Mouse (Mus musculus): ENCODE data around the gene Ptprd. TPM values are rescaled to one million over a fixed set of nuclear protein-coding genes. Genes with fewer than 3 reads are reported as not detected.

Gene Ptprd
- polyA plus RNA-seq, 1 experiment from 2014 or later = 145 TPM

- WGBS = 78% methylated on average over 4 of the region's 4 CpGs
- H3K9ac ChIP-seq (replicated peaks; ENCODE audit: low read depth, low read length) = no peak overlapping the region
- no peak for ATAC-seq (ENCODE audit: low read depth)
- H3K36me3 ChIP-seq (ENCODE audit: control insufficient read depth, insufficient read depth, low read length) = no peaks in the 10 kb centered on the region
- H3K4me3 ChIP-seq (ENCODE audit: low read depth, low read length) = no peak overlapping the region
- H3K27ac ChIP-seq (ENCODE audit: low read depth, low read length) = no peak overlapping the region
- 0 out of 2 replicates have a peak, but pooled peaks cover 3% of the 10 kb centered on the region for H3K4me1 ChIP-seq (ENCODE audit: control insufficient read depth, insufficient read depth, low read length)
- no peaks in the 10 kb centered on the region for H3K27me3 ChIP-seq (ENCODE audit: control insufficient read depth, insufficient read depth, low read length)
- H3K9me3 ChIP-seq (ENCODE audit: control insufficient read depth, low read length) = no peaks in the 10 kb centered on the region
- H3K4me2 ChIP-seq (ENCODE audit: low read depth, low read length) = no peak overlapping the region
These were observed 1797.2 kb downstream of the Ptprd start for GRCm38 (mm10) chr4:76414591-76414990.

GRCm38 (mm10) chr4:76410053-76410452 is 1801.7 kb downstream of the Ptprd start:
- 13% methylated on average over 2 of the region's 2 CpGs for WGBS

GRCm38 (mm10) chr4:76409159-76409558 is 1802.6 kb downstream of the Ptprd start:
- H3K27ac ChIP-seq (ENCODE audit: low read depth, low read length) = no peak overlapping the region
- no peaks in the 10 kb centered on the region for H3K9me3 ChIP-seq (ENCODE audit: control insufficient read depth, low read length)
- H3K4me1 ChIP-seq (ENCODE audit: control insufficient read depth, insufficient read depth, low read length) = no peaks in the 10 kb centered on the region
- no peak for ATAC-seq (ENCODE audit: low read depth)
- no peaks in the 10 kb centered on the region for H3K36me3 ChIP-seq (ENCODE audit: control insufficient read depth, insufficient read depth, low read length)
- no peak overlapping the region for H3K4me3 ChIP-seq (ENCODE audit: low read depth, low read length)
- H3K9ac ChIP-seq (replicated peaks; ENCODE audit: low read depth, low read length) = no peak overlapping the region
- WGBS = 52% methylated on average over 3 of the region's 3 CpGs
- H3K27me3 ChIP-seq (ENCODE audit: control insufficient read depth, insufficient read depth, low read length) = no peaks in the 10 kb centered on the region
- no peak overlapping the region for H3K4me2 ChIP-seq (ENCODE audit: low read depth, low read length)

More at GRCm38 (mm10) chr4:76410053-76410452, 1801.7 kb downstream of the Ptprd start:
- H3K4me2 ChIP-seq (ENCODE audit: low read depth, low read length) = no peak overlapping the region
- no peak overlapping the region for H3K4me3 ChIP-seq (ENCODE audit: low read depth, low read length)
- no peaks in the 10 kb centered on the region for H3K9me3 ChIP-seq (ENCODE audit: control insufficient read depth, low read length)
- no peak for ATAC-seq (ENCODE audit: low read depth)
- H3K36me3 ChIP-seq (ENCODE audit: control insufficient read depth, insufficient read depth, low read length) = no peaks in the 10 kb centered on the region
- no peaks in the 10 kb centered on the region for H3K27me3 ChIP-seq (ENCODE audit: control insufficient read depth, insufficient read depth, low read length)
- H3K4me1 ChIP-seq (ENCODE audit: control insufficient read depth, insufficient read depth, low read length) = no peaks in the 10 kb centered on the region
- H3K9ac ChIP-seq (replicated peaks; ENCODE audit: low read depth, low read length) = no peak overlapping the region
- no peak overlapping the region for H3K27ac ChIP-seq (ENCODE audit: low read depth, low read length)

GRCm38 (mm10) chr4:76405862-76406454 is 1805.8 kb downstream of the Ptprd start:
- H3K4me1 ChIP-seq (ENCODE audit: control insufficient read depth, insufficient read depth, low read length) = no peaks in the 10 kb centered on the region
- no peak overlapping the region for H3K9ac ChIP-seq (replicated peaks; ENCODE audit: low read depth, low read length)
- H3K36me3 ChIP-seq (ENCODE audit: control insufficient read depth, insufficient read depth, low read length) = no peaks in the 10 kb centered on the region
- H3K9me3 ChIP-seq (ENCODE audit: control insufficient read depth, low read length) = no peaks in the 10 kb centered on the region
- H3K27ac ChIP-seq (ENCODE audit: low read depth, low read length) = no peak overlapping the region
- peak; percentile 29; the same call in 1 of the 2 replicates for ATAC-seq (ENCODE audit: low read depth)
- H3K4me3 ChIP-seq (ENCODE audit: low read depth, low read length) = no peak overlapping the region
- no peak overlapping the region for H3K4me2 ChIP-seq (ENCODE audit: low read depth, low read length)
- no peaks in the 10 kb centered on the region for H3K27me3 ChIP-seq (ENCODE audit: control insufficient read depth, insufficient read depth, low read length)
- 16% methylated on average over 5 of the region's 5 CpGs for WGBS

- no peak overlapping the region for H3K4me2 ChIP-seq (ENCODE audit: low read depth, low read length)
- no peaks in the 10 kb centered on the region for H3K36me3 ChIP-seq (ENCODE audit: control insufficient read depth, insufficient read depth, low read length)
- no peak for ATAC-seq (ENCODE audit: low read depth)
- H3K27me3 ChIP-seq (ENCODE audit: control insufficient read depth, insufficient read depth, low read length) = no peaks in the 10 kb centered on the region
- WGBS = 93% methylated on average over 5 of the region's 5 CpGs
- H3K4me3 ChIP-seq (ENCODE audit: low read depth, low read length) = no peak overlapping the region
- H3K27ac ChIP-seq (ENCODE audit: low read depth, low read length) = no peak overlapping the region
- no peaks in the 10 kb centered on the region for H3K9me3 ChIP-seq (ENCODE audit: control insufficient read depth, low read length)
- no peaks in the 10 kb centered on the region for H3K4me1 ChIP-seq (ENCODE audit: control insufficient read depth, insufficient read depth, low read length)
- no peak overlapping the region for H3K9ac ChIP-seq (replicated peaks; ENCODE audit: low read depth, low read length)
These were observed 1808.5 kb downstream of the Ptprd start for GRCm38 (mm10) chr4:76403219-76403618.

GRCm38 (mm10) chr4:76387887-76388286 is 1823.9 kb downstream of the Ptprd start:
- WGBS = 79% methylated on average over 5 of the region's 5 CpGs
- no peak overlapping the region for H3K27ac ChIP-seq (ENCODE audit: low read depth, low read length)
- no peak overlapping the region for H3K9ac ChIP-seq (replicated peaks; ENCODE audit: low read depth, low read length)

GRCm38 (mm10) chr4:76386978-76387824 is 1824.6 kb downstream of the Ptprd start:
- Histone ChIP-seq H3K4me2 (ENCODE audit: low read depth, low read length) (no peak overlapping the region), H3K9ac (replicated peaks; ENCODE audit: low read depth, low read length) (no peak overlapping the region), H3K4me3 (ENCODE audit: low read depth, low read length) (no peak overlapping the region), H3K27ac (ENCODE audit: low read depth, low read length) (0 out of 2 replicates have a peak overlapping the region, but pooled peaks have one; percentile 5), H3K36me3 (ENCODE audit: control insufficient read depth, insufficient read depth, low read length) (no peaks in the 10 kb centered on the region), H3K27me3 (ENCODE audit: control insufficient read depth, insufficient read depth, low read length) (no peaks in the 10 kb centered on the region), H3K4me1 (ENCODE audit: control insufficient read depth, insufficient read depth, low read length) (no peaks in the 10 kb centered on the region), H3K9me3 (ENCODE audit: control insufficient read depth, low read length) (no peaks in the 10 kb centered on the region)
- ATAC-seq (ENCODE audit: low read depth) = 0 out of 2 replicates have a peak, but pooled peaks have one; percentile 9
- 47% methylated on average over 7 of the region's 7 CpGs for WGBS

More at GRCm38 (mm10) chr4:76387887-76388286, 1823.9 kb downstream of the Ptprd start:
- Histone ChIP-seq H3K9me3 (ENCODE audit: control insufficient read depth, low read length) (no peaks in the 10 kb centered on the region), H3K4me3 (ENCODE audit: low read depth, low read length) (no peak overlapping the region), H3K36me3 (ENCODE audit: control insufficient read depth, insufficient read depth, low read length) (no peaks in the 10 kb centered on the region), H3K27me3 (ENCODE audit: control insufficient read depth, insufficient read depth, low read length) (no peaks in the 10 kb centered on the region), H3K4me1 (ENCODE audit: control insufficient read depth, insufficient read depth, low read length) (no peaks in the 10 kb centered on the region), H3K4me2 (ENCODE audit: low read depth, low read length) (no peak overlapping the region)
- no peak for ATAC-seq (ENCODE audit: low read depth)

- no peak for ATAC-seq (ENCODE audit: low read depth)
These were observed 1825.9 kb downstream of the Ptprd start for GRCm38 (mm10) chr4:76385818-76386217.

More at GRCm38 (mm10) chr4:76385818-76386217, 1825.9 kb downstream of the Ptprd start:
- Histone ChIP-seq H3K4me3 (ENCODE audit: low read depth, low read length) (no peak overlapping the region), H3K9me3 (ENCODE audit: control insufficient read depth, low read length) (no peaks in the 10 kb centered on the region), H3K36me3 (ENCODE audit: control insufficient read depth, insufficient read depth, low read length) (no peaks in the 10 kb centered on the region), H3K4me2 (ENCODE audit: low read depth, low read length) (no peak overlapping the region), H3K27me3 (ENCODE audit: control insufficient read depth, insufficient read depth, low read length) (no peaks in the 10 kb centered on the region), H3K4me1 (ENCODE audit: control insufficient read depth, insufficient read depth, low read length) (no peaks in the 10 kb centered on the region), H3K9ac (replicated peaks; ENCODE audit: low read depth, low read length) (no peak overlapping the region), H3K27ac (ENCODE audit: low read depth, low read length) (no peak overlapping the region)
- WGBS = 86% methylated on average over 5 of the region's 5 CpGs

All from neural tube, embryonic 14.5 days (tissue).